8 mouse cellular contexts compared by ENCODE assay signal in the genomic region with DNA sequence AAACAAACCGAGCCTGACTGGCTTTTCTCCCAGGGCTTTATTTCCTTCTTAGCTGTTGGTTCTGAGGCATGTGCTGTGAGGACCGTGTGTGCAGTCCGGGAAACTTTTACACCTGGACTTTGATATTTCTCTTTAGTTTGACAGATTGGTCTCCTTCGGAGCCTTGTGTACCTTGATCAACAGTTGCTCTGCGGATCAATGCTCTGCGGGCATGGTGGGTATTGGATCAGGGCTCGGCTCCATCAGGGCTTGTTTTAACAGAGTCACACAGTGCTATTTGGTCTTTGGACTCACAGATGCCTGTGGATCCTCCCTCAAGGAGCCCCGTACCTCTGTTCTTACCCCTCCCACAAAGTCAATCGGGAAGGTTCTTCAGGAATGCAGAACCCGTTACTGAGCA. TPM values are rescaled to one million over a fixed set of nuclear protein-coding genes. Genes with fewer than 3 reads are reported as not detected.
DNase-seq lines count a peak whose midpoint lies in the region; ATAC-seq and TF ChIP-seq lines count a peak whose summit lies in the region.

No protein-coding gene starts in this region.

- H3K27ac ChIP-seq in gastrocnemius, adult 2 months: no peak overlapping the region
- H3K27ac ChIP-seq in embryonic facial prominence, embryonic 13.5 days: no peak overlapping the region
- no peak overlapping the region for H3K27ac ChIP-seq in midbrain, embryonic 11.5 days (ENCODE audit: low read depth, low read length)

- WGBS in embryonic facial prominence, embryonic 13.5 days: 59% methylated on average over 10 of the region's 10 CpGs
- WGBS in midbrain, embryonic 11.5 days: 64% methylated on average over 10 of the region's 10 CpGs

- H3K4me3 ChIP-seq in gastrocnemius, adult 2 months: peak overlapping the region; percentile 69
- 0 out of 2 replicates have a peak overlapping the region, but pooled peaks have one; percentile 40 for H3K4me3 ChIP-seq in embryonic facial prominence, embryonic 13.5 days
- no peak overlapping the region; the same call in 1 of the 2 replicates for H3K4me3 ChIP-seq in midbrain, embryonic 11.5 days (ENCODE audit: low read depth, low read length)

- H3K4me1 ChIP-seq in embryonic facial prominence, embryonic 13.5 days: no peaks in the 10 kb centered on the region
- no peaks in the 10 kb centered on the region for H3K4me1 ChIP-seq in midbrain, embryonic 11.5 days (ENCODE audit: control insufficient read depth, insufficient read depth, low read length)

- DNase-seq in gastrocnemius, adult 2 months: no peak
- DNase-seq in gastrocnemius, postnatal 10 days: no peak
- DNase-seq in kidney, adult 18-20 months: peak; percentile 47
- DNase-seq in midbrain, embryonic 11.5 days (ENCODE audit: low spot score, missing footprints): no peak
- no peak for DNase-seq in frontal cortex, postnatal 14 days (ENCODE audit: low spot score in 2 of 2)
- DNase-seq in left cerebral cortex, adult 9 months (ENCODE audit: low spot score in 2 of 2): no peak
- DNase-seq in thymus, postnatal 14 days: no peak

- no peak for ATAC-seq in embryonic facial prominence, embryonic 13.5 days (ENCODE audit: insufficient number of reproducible peaks, insufficient read depth, low FRiP score, low TSS enrichment, low read depth)
- peak; percentile 28; the same call in 1 of the 2 replicates for ATAC-seq in midbrain, embryonic 11.5 days (ENCODE audit: low FRiP score)

- TF ChIP-seq CTCF in gastrocnemius, adult 2 months (IDR thresholded peaks at IDR 0.05): no peak

- intact Hi-C loops in gastrocnemius, adult 2 months (cut with DNase I): loop anchor here (2.0 kb wide), 1 partner anchor 35 kb away; no protein-coding TSS in a partner anchor

- no peaks in the 10 kb centered on the region for H3K9me3 ChIP-seq in embryonic facial prominence, embryonic 13.5 days
- H3K9me3 ChIP-seq in midbrain, embryonic 11.5 days (ENCODE audit: control insufficient read depth, low read length): no peaks in the 10 kb centered on the region

- H3K27me3 ChIP-seq in embryonic facial prominence, embryonic 13.5 days: no peaks in the 10 kb centered on the region
- H3K27me3 ChIP-seq in midbrain, embryonic 11.5 days (ENCODE audit: control insufficient read depth, insufficient read depth, low read length): no peaks in the 10 kb centered on the region

- H3K36me3 ChIP-seq in embryonic facial prominence, embryonic 13.5 days: no peaks in the 10 kb centered on the region
- H3K36me3 ChIP-seq in midbrain, embryonic 11.5 days (ENCODE audit: control insufficient read depth, insufficient read depth, low read length): no peaks in the 10 kb centered on the region

- peak overlapping the region; percentile 55 for H3K4me2 ChIP-seq in embryonic facial prominence, embryonic 13.5 days
- peak overlapping the region; percentile 47; the same call in 1 of the 2 replicates for H3K4me2 ChIP-seq in midbrain, embryonic 11.5 days

- no peak overlapping the region for H3K9ac ChIP-seq in embryonic facial prominence, embryonic 13.5 days
- no peak overlapping the region; the same call in 1 of the 2 replicates for H3K9ac ChIP-seq in midbrain, embryonic 11.5 days (ENCODE audit: low read length)

RNA-seq across cellular contexts. Expression of a gene that starts 9.7 kb away (rescaled TPM):
- not detected for total RNA-seq in gastrocnemius, adult 2 months (2021)
- not detected for total RNA-seq in gastrocnemius, postnatal 10 days (2021)
- not detected in 2 replicates for polyA plus RNA-seq in embryonic facial prominence, embryonic 13.5 days (2015; fragmentation: Nextera tagmentation; extraction: Ambion mirVana)
- polyA plus RNA-seq in midbrain, embryonic 11.5 days (2014; fragmentation: Nextera tagmentation; extraction: Ambion mirVana): 0.14 and 0.16 TPM in 2 replicates

RNA-seq across cellular contexts. Expression of a gene that starts 57.5 kb away (rescaled TPM):
- total RNA-seq in gastrocnemius, adult 2 months (2021): 10 to 100 TPM; 27.5 to 31.6 TPM
- 10 to 100 TPM; 29.6 to 34.2 TPM for total RNA-seq in gastrocnemius, postnatal 10 days (2021)
- 76.2 and 77.0 TPM in 2 replicates for polyA plus RNA-seq in embryonic facial prominence, embryonic 13.5 days (2015; fragmentation: Nextera tagmentation; extraction: Ambion mirVana)
- 133 and 136 TPM in 2 replicates for polyA plus RNA-seq in midbrain, embryonic 11.5 days (2014; fragmentation: Nextera tagmentation; extraction: Ambion mirVana)
